Mouse (Mus musculus): ENCODE results near the gene Ctbp1. TPM values are rescaled to one million over a fixed set of nuclear protein-coding genes. Genes with fewer than 3 reads are reported as not detected.

Ctbp1 gene
- polyA plus RNA-seq (2012; ENCODE audit: low replicate concordance), result 265 and 399 TPM in 2 replicates

DNA sequence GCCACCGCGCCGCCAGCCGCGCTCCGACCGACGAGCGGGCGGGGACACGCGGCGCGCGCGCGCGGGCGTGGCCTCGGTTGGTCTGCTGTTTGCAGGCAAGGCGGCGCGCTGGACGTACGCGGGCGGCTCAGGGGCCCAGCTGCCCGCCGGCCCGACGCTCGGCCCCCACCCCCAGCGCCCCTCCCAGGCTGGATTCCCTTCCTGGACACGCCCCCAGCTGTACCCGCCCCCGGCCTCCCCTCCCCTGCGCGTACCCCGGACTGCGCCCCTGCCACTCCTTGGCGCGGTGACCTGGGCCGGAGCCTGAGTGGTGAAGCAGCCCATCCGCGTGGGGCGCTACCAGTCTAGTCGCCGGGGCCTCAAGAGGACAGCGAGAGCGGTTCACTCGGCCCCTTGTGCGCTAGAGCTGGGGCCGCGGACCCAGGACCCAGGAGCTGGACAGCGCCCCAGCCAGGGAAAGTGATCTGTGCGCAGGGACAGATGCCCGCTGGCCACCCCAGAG lies at the start of gene Ctbp1:
Gene Ctbp1 (minus strand): TSS at position 42 of the 502 bp plus-strand sequence.

DNA sequence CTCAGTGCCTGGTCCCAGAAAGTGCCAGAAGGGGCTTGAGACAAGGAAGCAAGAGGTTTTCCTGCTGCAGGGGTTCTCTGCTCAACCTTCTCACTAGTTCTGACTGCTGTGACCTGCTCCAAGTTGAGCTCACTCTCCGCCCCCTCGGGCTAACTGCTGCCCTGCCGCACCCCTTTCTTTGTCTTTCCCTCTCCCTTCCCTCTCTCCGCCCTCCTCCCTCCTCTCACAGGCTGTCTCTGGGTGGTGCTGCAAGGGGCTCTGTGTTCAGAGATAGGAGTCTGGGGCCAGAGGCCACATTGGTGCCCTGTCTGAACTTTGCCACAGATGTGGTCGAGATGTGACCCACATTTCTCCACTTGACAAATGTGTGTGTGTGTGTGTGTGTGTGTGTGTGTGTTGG lies 56.7 kb downstream of the Ctbp1 start, which contains the start of gene Spon2:
Gene Spon2 (minus strand): TSS at position 375 of the 400 bp plus-strand sequence.

Other genes with a start within 250 kb of the Ctbp1 start
- gene Slc5a1, start 170.8 kb downstream of the Ctbp1 start, polyA plus RNA-seq (2012; ENCODE audit: low replicate concordance), result not detected in 2 replicates
- gene Spon2, start 56.5 kb downstream of the Ctbp1 start, polyA plus RNA-seq (2012; ENCODE audit: low replicate concordance), result 0.39 and 1.4 TPM in 2 replicates
- 94.9 and 97.9 TPM in 2 replicates for gene Maea, start 60.5 kb upstream of the Ctbp1 start, polyA plus RNA-seq (2012; ENCODE audit: low replicate concordance)
- 0.93 and 2.0 TPM in 2 replicates for gene Uvssa, start 103.6 kb upstream of the Ctbp1 start, polyA plus RNA-seq (2012; ENCODE audit: low replicate concordance)
- not detected in 2 replicates for gene Nkx1-1, start 159.0 kb upstream of the Ctbp1 start, polyA plus RNA-seq (2012; ENCODE audit: low replicate concordance)

All from leukemia stem cell, adult 10-12 weeks (primary cell).